Mouse (Mus musculus) heart, embryonic 14.5 days (tissue): ENCODE results near the gene Vamp5. TPM values are rescaled to one million over a fixed set of nuclear protein-coding genes. Genes with fewer than 3 reads are reported as not detected.
A peak's percentile ranks its signal among the peaks of the same experiment; 100 is the strongest.

Experiments used
- ATAC-seq: fragments of 200-750 bp; cut with Nextera tagmentation; 2 replicates; pipeline ENCODE4 v1.8.0; 2017; ENCODE audit warnings: low read depth, moderate TSS enrichment; ENCODE audit not compliant: insufficient number of reproducible peaks, insufficient read depth, low FRiP score
- H3K27ac ChIP-seq, 2 experiments: fragments of 200-500 bp in 1 of 2; fragments of 300-500 bp in 1 of 2; sonication (generic) in 1 of 2; replicated peaks in 1 of 2; 2 replicates each; pipeline ENCODE4 v1.5.1; 2012 to 2014; ENCODE audit warnings: low read depth in 2 of 2, low read length in 2 of 2, control low read depth in 1 of 2, mild to moderate bottlenecking in 1 of 2, mixed read lengths in 1 of 2; ENCODE audit not compliant: control insufficient read depth in 1 of 2, insufficient read depth in 1 of 2
- H3K27me3 ChIP-seq: fragments of 300-500 bp; sonication (generic); 2 replicates; pipeline ENCODE4 v1.6.1; 2014; ENCODE audit warnings: mild to moderate bottlenecking, low read length, control low read depth; ENCODE audit not compliant: control insufficient read depth, insufficient read depth
- H3K36me3 ChIP-seq: fragments of 300-500 bp; sonication (generic); 2 replicates; pipeline ENCODE4 v1.6.1; 2014; ENCODE audit warnings: mild to moderate bottlenecking, control low read depth, low read length, mixed read lengths; ENCODE audit not compliant: control insufficient read depth, insufficient read depth
- H3K4me1 ChIP-seq, 2 experiments: fragments of 200-500 bp in 1 of 2; fragments of 300-500 bp in 1 of 2; sonication (generic) in 1 of 2; 2 replicates each; pipeline ENCODE4 v1.6.1; 2012 to 2014; ENCODE audit warnings: low read length in 2 of 2, control low read depth in 1 of 2, mixed read lengths in 1 of 2; ENCODE audit not compliant: control insufficient read depth in 2 of 2, insufficient read depth in 2 of 2
- H3K4me2 ChIP-seq: fragments of 300-500 bp; sonication (generic); 2 replicates; pipeline ENCODE4 v1.6.1; 2014; ENCODE audit warnings: mild to moderate bottlenecking, low read length
- H3K4me3 ChIP-seq, 2 experiments: fragments of 200-500 bp in 1 of 2; fragments of 300-500 bp in 1 of 2; sonication (generic) in 1 of 2; 2 replicates each; pipeline ENCODE4 v1.5.1; 2012 to 2014; ENCODE audit warnings: low read length in 2 of 2, mild to moderate bottlenecking in 2 of 2, control low read depth in 1 of 2, low read depth in 1 of 2, moderate library complexity in 1 of 2; ENCODE audit not compliant: control insufficient read depth in 1 of 2, insufficient read depth in 1 of 2
- H3K9ac ChIP-seq: fragments of 300-500 bp; sonication (generic); 2 replicates; pipeline ENCODE4 v1.6.1; 2014; ENCODE audit warnings: mild to moderate bottlenecking, low read length
- H3K9me3 ChIP-seq: fragments of 300-500 bp; sonication (generic); 2 replicates; pipeline ENCODE4 v1.6.1; 2016; ENCODE audit warnings: low read length, control low read depth; ENCODE audit not compliant: control insufficient read depth
- WGBS: fragments of 180-500 bp; shearing (Covaris S2); extraction: QIAGEN DNeasy Blood & Tissue Kit; methylation state at CpG from one replicate; pipeline ENCODE4 v1.1.7; 2014; 5-methylcytosine and 5-hydroxymethylcytosine counted together
- polyA plus RNA-seq: library from polyadenylated mRNA; unstranded; fragments of >200 nt; fragmentation: Nextera tagmentation; extraction: Ambion mirVana; gene quantifications from 2 replicates; pipeline ENCODE4 v1.2.1, GENCODE M21; 2014

The Vamp5 gene
- polyA plus RNA-seq, 1 experiment from 2014 or later, result 61.9 TPM

GRCm38 (mm10) chr6:72383142-72383820 lies 3.0 kb upstream of the Vamp5 start:
- Histone ChIP-seq H3K9ac (no peak overlapping the region), H3K4me3 (no peak overlapping the region), H3K27me3 (no peaks in the 10 kb centered on the region), H3K4me2 (no peak overlapping the region), H3K27ac (no peak overlapping the region), H3K4me1 (peaks cover 3 to 6% of the 10 kb centered on the region in 2 experiments; a peak in 2 of 4 replicates), H3K9me3 (no peaks in the 10 kb centered on the region), H3K36me3 (peaks cover 33% of the 10 kb centered on the region)
- 76% methylated on average over 6 of the region's 6 CpGs for WGBS
- no peak for ATAC-seq

GRCm38 (mm10) chr6:72382494-72382893 lies 2.2 kb upstream of the Vamp5 start:
- Histone ChIP-seq H3K27me3 (no peaks in the 10 kb centered on the region), H3K27ac (no peak overlapping the region), H3K9me3 (no peaks in the 10 kb centered on the region), H3K9ac (no peak overlapping the region), H3K4me1 (peaks cover 3 to 4% of the 10 kb centered on the region in 2 experiments; a peak in 2 of 4 replicates), H3K36me3 (peaks cover 28% of the 10 kb centered on the region), H3K4me2 (no peak overlapping the region), H3K4me3 (no peak overlapping the region)
- no peak for ATAC-seq
- 75% methylated on average over 6 of the region's 6 CpGs for WGBS

- 0 out of 2 replicates have a peak, but pooled peaks have one; percentile 1 for ATAC-seq
- H3K4me1 ChIP-seq, result peaks cover 3 to 4% of the 10 kb centered on the region in 2 experiments; a peak in 2 of 4 replicates
- 38% methylated on average over 7 of the region's 7 CpGs for WGBS
These were observed 714 bp downstream of the Vamp5 start for GRCm38 (mm10) chr6:72379377-72380130.

GRCm38 (mm10) chr6:72378510-72379234 lies 1.6 kb downstream of the Vamp5 start:
- Histone ChIP-seq H3K27me3 (no peaks in the 10 kb centered on the region), H3K4me2 (peak overlapping the region; percentile 68), H3K27ac (peak overlapping the region in 1 of 2 experiments; percentile 85; a peak in 1 of 4 replicates), H3K4me1 (peaks cover 9 to 10% of the 10 kb centered on the region in 2 experiments; a peak in 3 of 4 replicates), H3K4me3 (peak overlapping the region in 1 of 2 experiments; percentile 65; a peak in 2 of 4 replicates), H3K36me3 (no peaks in the 10 kb centered on the region), H3K9ac (peak overlapping the region; percentile 77; the same call in 1 of the 2 replicates), H3K9me3 (no peaks in the 10 kb centered on the region)
- 81% methylated on average over 8 of the region's 8 CpGs for WGBS
- ATAC-seq, result no peak

More at GRCm38 (mm10) chr6:72379377-72380130, 714 bp downstream of the Vamp5 start:
- H3K27me3 ChIP-seq, result no peaks in the 10 kb centered on the region
- no peaks in the 10 kb centered on the region for H3K9me3 ChIP-seq
- peak overlapping the region; percentile 65 to 91 for H3K4me3 ChIP-seq
- H3K9ac ChIP-seq, result peak overlapping the region; percentile 77
- peaks cover 4% of the 10 kb centered on the region; the same call in 1 of the 2 replicates for H3K36me3 ChIP-seq
- H3K27ac ChIP-seq, result peak overlapping the region; percentile 85 to 94
- peak overlapping the region; percentile 68 for H3K4me2 ChIP-seq

GRCm38 (mm10) chr6:72374820-72375563 lies 5.3 kb downstream of the Vamp5 start:
- Histone ChIP-seq H3K4me3 (no peak overlapping the region), H3K4me1 (peaks cover 23 to 25% of the 10 kb centered on the region in 2 experiments)
- ATAC-seq, result no peak

GRCm38 (mm10) chr6:72374206-72374605 lies 6.1 kb downstream of the Vamp5 start:
- Histone ChIP-seq H3K4me3 (no peak overlapping the region), H3K27ac (peak overlapping the region; percentile 61 to 82), H3K27me3 (no peaks in the 10 kb centered on the region), H3K9ac (no peak overlapping the region), H3K4me1 (peaks cover 23 to 28% of the 10 kb centered on the region in 2 experiments), H3K4me2 (no peak overlapping the region), H3K36me3 (peaks cover 1% of the 10 kb centered on the region), H3K9me3 (no peaks in the 10 kb centered on the region)
- 0 out of 2 replicates have a peak, but pooled peaks have one; percentile 54 for ATAC-seq
- 50% methylated on average over 7 of the region's 7 CpGs for WGBS

More at GRCm38 (mm10) chr6:72374820-72375563, 5.3 kb downstream of the Vamp5 start:
- no peaks in the 10 kb centered on the region for H3K27me3 ChIP-seq
- no peaks in the 10 kb centered on the region for H3K9me3 ChIP-seq
- no peak overlapping the region for H3K4me2 ChIP-seq
- H3K9ac ChIP-seq, result no peak overlapping the region
- H3K27ac ChIP-seq, result peak overlapping the region; percentile 2 to 82; a peak in 2 of 4 replicates
- no peaks in the 10 kb centered on the region for H3K36me3 ChIP-seq
- WGBS, result 71% methylated on average over 15 of the region's 15 CpGs
